Mouse (Mus musculus): ENCODE measurements around the gene Birc7. TPM values are rescaled to one million over a fixed set of nuclear protein-coding genes. Genes with fewer than 3 reads are reported as not detected.

Birc7 gene
- polyA plus RNA-seq, 1 experiment from 2014 or later, result not detected

DNA sequence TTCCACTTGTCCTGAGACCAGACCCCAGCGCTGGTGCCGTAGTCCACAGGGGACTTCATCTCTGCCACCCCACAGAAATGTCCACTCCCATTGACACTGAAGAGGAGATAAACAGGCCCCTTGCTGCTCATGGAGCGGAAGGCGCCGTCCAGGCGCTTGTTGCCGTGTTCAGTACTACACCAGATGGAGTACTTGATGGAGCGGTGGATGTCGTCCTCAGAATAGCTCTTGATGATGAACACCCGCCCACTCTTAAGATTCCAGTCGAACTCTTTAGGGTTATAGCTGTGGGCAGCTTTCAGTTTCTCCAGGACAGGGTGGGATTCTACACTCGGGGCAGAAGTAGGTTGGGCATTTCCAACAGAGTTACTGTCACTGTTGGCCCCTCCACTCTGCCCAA is 17.9 kb upstream of the Birc7 start:
- Histone ChIP-seq H3K4me2 (no peak overlapping the region), H3K9ac (no peak overlapping the region), H3K9me3 (replicated peaks) (no peaks in the 10 kb centered on the region), H3K27ac (no peak overlapping the region), H3K27me3 (no peaks in the 10 kb centered on the region), H3K4me1 (replicated peaks) (peaks cover 6% of the 10 kb centered on the region), H3K36me3 (peaks cover 57% of the 10 kb centered on the region), H3K4me3 (no peak overlapping the region)
- 83% methylated on average over 12 of the region's 12 CpGs for WGBS
- ATAC-seq (replicated peaks; ENCODE audit: insufficient number of reproducible peaks, insufficient read depth, low FRiP score, low read depth), result no peak

DNA sequence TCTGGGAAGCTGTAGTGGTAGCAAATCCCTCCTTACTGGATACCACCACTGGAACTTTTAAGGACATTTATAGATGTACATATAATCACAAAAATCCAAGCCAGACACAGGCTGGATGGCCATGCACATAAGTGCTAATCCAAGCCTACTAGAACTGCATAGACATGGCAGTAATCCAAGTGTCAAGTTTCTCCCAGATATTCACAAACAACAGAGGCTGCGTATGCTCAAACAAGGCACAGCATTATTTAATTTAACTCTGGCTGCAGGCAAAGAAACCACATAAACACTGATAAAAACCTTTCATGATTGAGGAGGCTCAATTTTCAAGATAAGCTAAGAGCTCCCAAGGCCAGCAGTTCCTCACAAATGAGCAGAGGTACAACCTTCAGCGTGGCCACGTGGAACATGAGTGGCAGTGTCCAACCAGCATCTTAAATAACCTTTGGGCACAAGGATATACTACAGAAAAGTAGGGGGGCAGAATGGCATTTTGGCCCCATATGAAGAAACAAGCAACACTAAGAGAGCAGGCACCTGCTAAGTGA is 12.9 kb upstream of the Birc7 start:
- Histone ChIP-seq H3K27me3 (no peaks in the 10 kb centered on the region), H3K4me2 (no peak overlapping the region), H3K9ac (no peak overlapping the region), H3K36me3 (peaks cover 59% of the 10 kb centered on the region), H3K4me1 (replicated peaks) (peaks cover 25% of the 10 kb centered on the region), H3K4me3 (no peak overlapping the region), H3K27ac (0 out of 2 replicates have a peak overlapping the region, but pooled peaks have one; percentile 11), H3K9me3 (replicated peaks) (no peaks in the 10 kb centered on the region)
- no peak for ATAC-seq (replicated peaks; ENCODE audit: insufficient number of reproducible peaks, insufficient read depth, low FRiP score, low read depth)
- WGBS, result 40% methylated on average over 3 of the region's 3 CpGs

DNA sequence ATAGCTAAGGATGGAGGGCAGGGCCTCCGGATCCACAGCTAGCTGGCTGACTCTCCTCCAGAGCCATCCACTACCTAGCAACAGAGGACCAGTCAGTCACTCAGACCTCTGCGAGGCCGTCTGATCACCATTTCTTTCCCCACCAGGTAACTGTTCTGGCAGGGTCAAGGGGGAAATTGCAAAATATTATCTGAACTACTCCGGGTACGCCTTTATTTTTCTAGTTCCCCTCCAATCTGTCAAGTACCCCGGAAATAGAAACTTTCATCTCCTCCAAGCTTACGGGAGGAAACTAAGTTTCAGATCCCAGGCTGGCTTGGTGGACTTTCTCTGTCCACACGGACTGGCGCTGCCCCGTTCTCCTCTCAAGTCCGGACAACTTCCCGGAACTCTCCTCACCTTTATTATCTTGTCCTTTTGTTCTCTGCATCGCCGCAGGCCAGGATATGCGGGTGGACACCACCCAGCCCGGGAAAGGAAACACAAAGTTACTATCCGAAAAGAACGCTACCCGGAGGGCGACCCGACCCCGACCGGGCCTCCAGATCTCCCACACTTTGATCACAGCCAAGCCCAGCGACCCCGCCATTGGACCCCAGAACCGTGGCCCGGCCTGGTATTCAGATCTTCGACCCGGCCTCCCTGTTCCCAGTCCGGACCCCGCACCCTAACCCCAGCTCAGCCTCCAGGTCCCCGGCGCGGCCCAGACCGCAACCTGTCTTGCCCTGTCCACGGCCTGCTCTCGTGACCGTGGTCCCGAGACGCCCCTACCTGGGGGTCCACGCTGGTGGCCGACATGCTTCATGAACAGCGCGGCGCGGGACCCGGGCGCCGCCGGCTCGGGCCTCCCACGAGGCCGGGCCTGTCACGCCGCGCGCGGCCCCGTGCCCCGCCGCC is 8.7 kb upstream of the Birc7 start:
- Histone ChIP-seq H3K4me1 (replicated peaks) (peaks cover 29% of the 10 kb centered on the region), H3K9me3 (replicated peaks) (no peaks in the 10 kb centered on the region), H3K36me3 (peaks cover 25% of the 10 kb centered on the region), H3K4me3 (peak overlapping the region; percentile 87), H3K4me2 (peak overlapping the region; percentile 73), H3K9ac (peak overlapping the region; percentile 98), H3K27me3 (peaks cover 5% of the 10 kb centered on the region; the same call in 1 of the 2 replicates), H3K27ac (peak overlapping the region; percentile 73)
- peak; percentile 37 for ATAC-seq (replicated peaks; ENCODE audit: insufficient number of reproducible peaks, insufficient read depth, low FRiP score, low read depth)
- under 1% methylated on average over 61 of the region's 61 CpGs for WGBS

DNA sequence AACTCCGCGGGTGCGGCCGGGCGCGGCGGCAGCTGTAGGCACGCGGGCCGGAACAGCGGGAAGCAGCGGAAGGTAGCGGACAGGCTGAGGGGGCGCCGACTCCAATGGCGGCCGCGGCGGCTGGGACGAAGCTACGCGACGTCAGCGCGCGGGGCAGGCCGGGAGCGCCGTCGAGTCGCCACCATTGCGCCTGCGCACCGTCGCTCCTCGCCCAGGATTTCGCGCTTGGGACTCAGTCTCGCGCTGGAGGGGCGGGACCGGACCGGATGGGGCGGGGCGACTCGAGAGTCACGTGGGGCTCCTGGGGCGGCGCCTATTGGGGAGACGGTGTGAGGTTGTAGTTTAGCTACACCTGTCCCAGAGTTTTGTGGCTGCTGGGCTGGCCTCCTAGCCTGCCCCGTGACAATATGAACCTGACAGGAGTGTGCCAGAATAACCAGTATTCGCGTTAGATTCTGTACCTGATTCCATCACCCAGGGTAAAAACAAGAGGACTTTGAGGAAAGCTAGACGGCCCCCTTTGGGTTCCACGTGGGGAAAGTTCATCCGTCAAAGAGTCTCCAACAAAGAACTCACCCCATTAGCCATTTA is 7.9 kb upstream of the Birc7 start, which contains the start of gene Ythdf1:
Ythdf1 (minus strand) TSS at position 140 of the 591 bp plus-strand sequence.
- Histone ChIP-seq H3K4me2 (peak within 1 kb of the TSS; percentile 73), H3K4me3 (peak within 1 kb of the TSS; percentile 87), H3K4me1 (replicated peaks) (peaks cover 23% of the 10 kb centered on the region), H3K9ac (peak within 1 kb of the TSS; percentile 98), H3K27me3 (peaks cover 5% of the 10 kb centered on the region; the same call in 1 of the 2 replicates), H3K36me3 (peaks cover 22% of the 10 kb centered on the region), H3K9me3 (replicated peaks) (no peaks in the 10 kb centered on the region), H3K27ac (peak within 1 kb of the TSS; percentile 73)
- ATAC-seq (replicated peaks; ENCODE audit: insufficient number of reproducible peaks, insufficient read depth, low FRiP score, low read depth), result peak; percentile 93
- WGBS, result under 1% methylated on average over 55 of the region's 56 CpGs

DNA sequence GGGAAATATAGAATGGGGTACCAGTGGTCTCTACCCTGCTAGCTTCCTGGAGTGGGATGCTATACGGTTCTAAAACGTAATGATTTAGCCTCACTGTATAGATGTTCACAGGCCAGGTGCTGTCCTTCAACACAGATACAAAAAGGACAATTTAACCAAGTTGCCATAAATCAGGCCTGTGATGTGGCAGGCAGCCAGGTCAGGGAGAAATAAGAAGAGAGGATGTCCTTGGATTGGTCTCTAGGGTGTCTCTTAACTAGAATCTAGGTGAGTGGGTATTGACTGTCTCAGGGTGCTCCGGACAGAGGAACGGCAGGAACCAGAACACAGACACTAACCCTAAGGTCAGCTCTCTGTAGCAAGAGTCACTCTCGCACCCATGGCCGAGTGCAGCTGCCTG is 6.1 kb upstream of the Birc7 start:
- Histone ChIP-seq H3K4me2 (no peak overlapping the region), H3K4me1 (replicated peaks) (peaks cover 13% of the 10 kb centered on the region), H3K9me3 (replicated peaks) (no peaks in the 10 kb centered on the region), H3K27ac (no peak overlapping the region), H3K36me3 (peaks cover 13% of the 10 kb centered on the region), H3K27me3 (peaks cover 5% of the 10 kb centered on the region; the same call in 1 of the 2 replicates), H3K4me3 (no peak overlapping the region), H3K9ac (no peak overlapping the region)
- ATAC-seq (replicated peaks; ENCODE audit: insufficient number of reproducible peaks, insufficient read depth, low FRiP score, low read depth), result no peak
- 88% methylated on average over 6 of the region's 6 CpGs for WGBS

DNA sequence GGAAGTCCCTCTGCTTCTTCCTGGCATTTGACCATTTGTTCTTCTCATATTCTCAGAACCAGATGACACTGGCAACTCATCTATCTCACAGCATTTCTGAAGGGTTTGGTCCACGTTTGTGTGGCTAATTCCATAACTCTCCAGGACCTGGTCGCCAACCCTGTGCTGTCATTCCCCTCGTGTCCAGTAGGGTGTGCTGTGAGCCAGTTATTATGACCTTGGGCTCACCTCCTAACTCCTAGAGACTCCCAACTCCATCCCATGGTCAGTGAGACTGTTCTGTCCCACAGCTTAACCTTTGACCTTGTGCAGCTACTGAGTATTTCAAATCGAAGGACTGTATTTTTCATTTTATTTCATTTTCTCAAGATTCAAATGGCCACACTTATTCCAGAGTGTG is 3.6 kb upstream of the Birc7 start:
- H3K27me3 ChIP-seq, result peaks cover 5% of the 10 kb centered on the region; the same call in 1 of the 2 replicates
- WGBS, result 6% methylated on average over 4 of the region's 4 CpGs
- no peak overlapping the region for H3K4me3 ChIP-seq
- no peaks in the 10 kb centered on the region for H3K9me3 ChIP-seq (replicated peaks)
- no peak for ATAC-seq (replicated peaks; ENCODE audit: insufficient number of reproducible peaks, insufficient read depth, low FRiP score, low read depth)
- no peak overlapping the region for H3K9ac ChIP-seq
- peaks cover 4% of the 10 kb centered on the region for H3K4me1 ChIP-seq (replicated peaks)
- no peaks in the 10 kb centered on the region for H3K36me3 ChIP-seq
- H3K4me2 ChIP-seq, result no peak overlapping the region
- H3K27ac ChIP-seq, result no peak overlapping the region

DNA sequence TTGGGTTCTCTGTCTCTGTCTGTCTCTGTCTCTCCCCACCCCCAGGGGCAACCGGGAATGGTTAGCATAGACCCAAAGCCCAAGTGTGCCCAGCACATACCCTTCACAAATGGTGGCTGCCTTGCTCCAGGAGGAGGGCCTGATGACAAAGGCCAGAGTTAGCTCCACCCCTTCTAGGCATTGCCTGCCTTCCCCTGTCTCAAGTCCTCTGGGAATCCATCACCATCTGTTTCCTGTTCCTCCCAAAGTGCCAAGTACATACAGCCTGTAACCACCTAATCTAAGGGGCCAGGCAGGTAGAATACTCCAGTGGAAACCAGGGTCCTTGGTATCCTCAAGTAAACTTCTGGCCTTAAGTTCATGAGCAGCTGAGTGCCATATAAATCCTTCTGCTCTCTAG is 3.6 kb downstream of the Birc7 start:
- Histone ChIP-seq H3K9ac (no peak overlapping the region), H3K4me1 (replicated peaks) (no peaks in the 10 kb centered on the region), H3K9me3 (replicated peaks) (no peaks in the 10 kb centered on the region), H3K27ac (no peak overlapping the region), H3K4me3 (no peak overlapping the region), H3K27me3 (peaks cover 3% of the 10 kb centered on the region; the same call in 1 of the 2 replicates), H3K36me3 (no peaks in the 10 kb centered on the region), H3K4me2 (no peak overlapping the region)
- no peak for ATAC-seq (replicated peaks; ENCODE audit: insufficient number of reproducible peaks, insufficient read depth, low FRiP score, low read depth)
- 61% methylated on average over 1 of the region's 1 CpGs for WGBS

DNA sequence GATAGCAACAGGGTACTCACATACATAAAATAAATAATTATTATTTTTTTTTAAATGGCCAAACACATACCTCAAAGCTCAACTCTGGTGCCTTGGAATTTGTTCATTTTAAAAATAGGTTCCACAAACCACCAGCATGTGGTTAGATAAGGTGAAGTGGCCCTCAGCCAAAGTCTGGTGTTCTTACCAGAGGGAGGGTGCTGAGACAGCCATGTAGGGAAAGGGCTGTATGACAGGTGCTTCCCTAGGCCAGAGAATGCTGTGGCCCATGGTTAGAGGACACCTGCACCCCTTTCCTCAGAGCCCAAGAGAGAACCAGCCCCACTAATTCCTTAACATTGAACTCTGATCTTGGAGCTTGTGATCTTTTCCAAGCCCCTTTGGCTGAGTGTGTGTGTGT is 11.4 kb downstream of the Birc7 start:
- Histone ChIP-seq H3K36me3 (no peaks in the 10 kb centered on the region), H3K27me3 (no peaks in the 10 kb centered on the region), H3K9ac (no peak overlapping the region), H3K9me3 (replicated peaks) (no peaks in the 10 kb centered on the region), H3K27ac (no peak overlapping the region), H3K4me2 (no peak overlapping the region), H3K4me1 (replicated peaks) (peaks cover 15% of the 10 kb centered on the region), H3K4me3 (no peak overlapping the region)
- no peak for ATAC-seq (replicated peaks; ENCODE audit: insufficient number of reproducible peaks, insufficient read depth, low FRiP score, low read depth)

DNA sequence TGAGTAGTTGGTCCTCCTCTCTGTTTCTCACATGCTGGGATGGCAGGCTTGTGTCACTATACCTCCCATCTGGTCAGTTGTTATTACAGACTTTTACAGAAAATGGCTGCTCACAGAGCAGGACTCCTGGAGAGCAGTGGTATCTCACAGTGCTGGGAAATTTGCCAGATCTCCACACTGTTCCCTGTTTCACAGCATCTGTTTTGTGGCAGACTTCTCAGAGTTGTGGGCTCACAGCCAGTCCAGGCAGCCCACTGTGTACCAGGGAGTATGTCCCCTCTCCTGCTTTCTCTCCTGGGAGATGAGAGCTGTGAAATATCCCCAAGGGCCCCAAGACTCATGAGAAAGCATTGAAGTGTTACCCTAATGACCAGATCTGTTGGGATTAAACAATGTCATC is 13.0 kb downstream of the Birc7 start:
- Histone ChIP-seq H3K27ac (peak overlapping the region; percentile 52; the same call in 1 of the 2 replicates), H3K9ac (no peak overlapping the region), H3K36me3 (no peaks in the 10 kb centered on the region), H3K4me1 (replicated peaks) (peaks cover 15% of the 10 kb centered on the region), H3K9me3 (replicated peaks) (no peaks in the 10 kb centered on the region), H3K27me3 (no peaks in the 10 kb centered on the region), H3K4me2 (no peak overlapping the region), H3K4me3 (no peak overlapping the region)
- 0 out of 2 replicates have a peak, but pooled peaks have one; percentile 45 for ATAC-seq (replicated peaks; ENCODE audit: insufficient number of reproducible peaks, insufficient read depth, low FRiP score, low read depth)

DNA sequence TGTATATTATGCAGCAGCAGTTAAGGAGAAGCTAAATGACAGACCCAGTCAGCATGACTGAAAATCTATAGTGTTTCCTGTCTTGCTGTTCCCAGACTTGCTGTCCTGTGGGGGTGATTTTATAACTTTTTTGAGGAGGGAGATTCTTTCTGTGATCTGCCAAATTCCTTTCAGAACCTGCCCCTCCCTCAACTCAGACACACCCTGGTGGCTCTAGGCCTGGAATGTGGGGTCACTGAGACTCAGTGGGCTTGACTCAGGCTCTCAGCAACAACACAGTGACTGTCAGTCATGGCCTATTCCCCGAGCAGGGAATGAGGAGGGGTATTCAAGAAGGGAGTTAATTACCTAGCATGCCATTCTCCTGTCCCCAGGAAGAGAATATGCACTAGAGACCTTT is 21.1 kb downstream of the Birc7 start:
- H3K4me3 ChIP-seq, result no peak overlapping the region
- no peaks in the 10 kb centered on the region for H3K36me3 ChIP-seq
- H3K27ac ChIP-seq, result no peak overlapping the region
- peaks cover 20% of the 10 kb centered on the region; the same call in 1 of the 2 replicates for H3K27me3 ChIP-seq
- H3K9me3 ChIP-seq (replicated peaks), result no peaks in the 10 kb centered on the region
- 23% methylated on average over 1 of the region's 1 CpGs for WGBS
- no peak overlapping the region for H3K4me2 ChIP-seq
- ATAC-seq (replicated peaks; ENCODE audit: insufficient number of reproducible peaks, insufficient read depth, low FRiP score, low read depth), result no peak
- peaks cover 27% of the 10 kb centered on the region for H3K4me1 ChIP-seq (replicated peaks)
- no peak overlapping the region for H3K9ac ChIP-seq

DNA sequence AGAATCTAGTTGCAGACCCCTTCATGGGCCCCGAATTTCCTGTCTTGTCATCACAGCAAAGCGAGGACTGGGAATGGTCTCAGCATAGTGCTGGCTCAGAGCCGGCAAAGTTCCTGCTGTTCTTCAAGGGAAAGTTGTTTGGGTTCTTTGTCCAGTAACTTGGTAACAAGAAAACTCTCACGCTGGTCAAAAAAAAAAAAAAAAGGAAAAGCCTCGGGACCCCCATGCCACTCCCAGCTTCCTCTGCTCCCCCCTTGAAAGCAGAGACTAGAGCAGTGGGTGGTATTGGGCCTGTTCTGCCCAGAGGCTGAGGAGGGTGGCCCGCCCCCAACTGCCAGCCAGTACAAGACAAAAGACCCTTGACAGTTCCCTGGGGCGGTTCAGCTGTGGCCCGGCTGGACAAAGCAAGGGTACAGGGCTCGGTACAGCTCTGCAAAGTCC is 23.9 kb downstream of the Birc7 start:
- peaks cover 33% of the 10 kb centered on the region for H3K27me3 ChIP-seq
- 24% methylated on average over 9 of the region's 9 CpGs for WGBS
- H3K9ac ChIP-seq, result no peak overlapping the region
- peak overlapping the region; percentile 91 for H3K4me2 ChIP-seq
- H3K4me3 ChIP-seq, result peak overlapping the region; percentile 62
- no peaks in the 10 kb centered on the region for H3K36me3 ChIP-seq
- H3K4me1 ChIP-seq (replicated peaks), result peaks cover 31% of the 10 kb centered on the region
- no peaks in the 10 kb centered on the region for H3K9me3 ChIP-seq (replicated peaks)
- H3K27ac ChIP-seq, result peak overlapping the region; percentile 70
- no peak; the same call in 1 of the 2 replicates for ATAC-seq (replicated peaks; ENCODE audit: insufficient number of reproducible peaks, insufficient read depth, low FRiP score, low read depth)
